Mouse (Mus musculus) hematopoietic stem cell, adult 5-6 weeks (primary cell): Measurements from ENCODE around the gene Rdh1. TPM values are rescaled to one million over a fixed set of nuclear protein-coding genes. Genes with fewer than 3 reads are reported as not detected.

Source experiments
- ATAC-seq, 2 experiments: fragments of 125-278 bp in 1 of 2; replicated peaks in 1 of 2; 2 replicates each; pipeline ENCODE4 v1.8.0; 2016 to 2017; ENCODE audit warnings: inconsistent platforms in 2 of 2, mild to moderate bottlenecking in 2 of 2, moderate number of reproducible peaks in 2 of 2, low read depth in 1 of 2, moderate TSS enrichment in 1 of 2; ENCODE audit not compliant: low FRiP score in 2 of 2, poor library complexity in 2 of 2, severe bottlenecking in 2 of 2, insufficient read depth in 1 of 2, low TSS enrichment in 1 of 2
- total RNA-seq: library from RNA; stranded (forward); fragments of 172-1452, 232-1000 nt; gene quantifications from 2 replicates; pipeline ENCODE4 v1.2.3, GENCODE M21; 2017

The Rdh1 gene
- total RNA-seq, result not detected in 2 replicates

- no peak for ATAC-seq
Measured at GRCm38 (mm10) chr10:127759181-127760110, at the start of gene Rdh1, which contains the start of gene Rdh16f1. TSS of gene Rdh1 (plus strand) at chr10:127759721. TSS of gene Rdh16f1 (plus strand) at chr10:127759787.

- ATAC-seq, result no peak
Measured at GRCm38 (mm10) chr10:127710331-127710730, 49.2 kb upstream of the Rdh1 start.

GRCm38 (mm10) chr10:127712736-127713135 is 46.8 kb upstream of the Rdh1 start:
- ATAC-seq, result no peak

- no peak for ATAC-seq
Measured at GRCm38 (mm10) chr10:127721671-127722418, 37.7 kb upstream of the Rdh1 start.

- no peak for ATAC-seq
Measured at GRCm38 (mm10) chr10:127724178-127724577, 35.3 kb upstream of the Rdh1 start, which contains the start of gene Tac2. TSS of gene Tac2 (plus strand) at chr10:127724478.

GRCm38 (mm10) chr10:127725136-127725535 is 34.4 kb upstream of the Rdh1 start:
- ATAC-seq, result no peak

GRCm38 (mm10) chr10:127728437-127728836 is 31.1 kb upstream of the Rdh1 start:
- no peak for ATAC-seq

- peak in 1 of 2 experiments; percentile 4; a peak in 1 of 4 replicates for ATAC-seq
Measured at GRCm38 (mm10) chr10:127730285-127730932, 29.1 kb upstream of the Rdh1 start.

GRCm38 (mm10) chr10:127730933-127731310 is 28.6 kb upstream of the Rdh1 start:
- ATAC-seq, result no peak

- ATAC-seq, result no peak
Measured at GRCm38 (mm10) chr10:127731397-127731796, 28.1 kb upstream of the Rdh1 start.

GRCm38 (mm10) chr10:127734434-127734833 is 25.1 kb upstream of the Rdh1 start:
- no peak for ATAC-seq

GRCm38 (mm10) chr10:127736266-127736665 is 23.3 kb upstream of the Rdh1 start:
- ATAC-seq, result no peak

- ATAC-seq, result peak; percentile 69 to 71
Measured at GRCm38 (mm10) chr10:127736916-127737315, 22.6 kb upstream of the Rdh1 start.

- 0 out of 4 replicates have a peak, but pooled peaks of 1 of the 2 experiments have one; percentile 1 for ATAC-seq
Measured at GRCm38 (mm10) chr10:127737552-127737951, 22.0 kb upstream of the Rdh1 start.

GRCm38 (mm10) chr10:127738151-127738882 is 21.2 kb upstream of the Rdh1 start:
- ATAC-seq, result no peak

GRCm38 (mm10) chr10:127739083-127739660 is 20.3 kb upstream of the Rdh1 start, which contains the start of gene Zbtb39:
TSS of gene Zbtb39 (plus strand) at chr10:127739538.
- peak; percentile 50 to 59; a peak in 3 of 4 replicates for ATAC-seq
